Mouse (Mus musculus) thymus, postnatal 14 days (tissue): Measurements from ENCODE around the gene Scn1b.
A peak's percentile ranks its signal among the peaks of the same experiment; 100 is the strongest.

Experiments
- DNase-seq: peaks from one replicate; pipeline ENCODE4 v3.0.0; 2021

The Scn1b gene

DNA sequence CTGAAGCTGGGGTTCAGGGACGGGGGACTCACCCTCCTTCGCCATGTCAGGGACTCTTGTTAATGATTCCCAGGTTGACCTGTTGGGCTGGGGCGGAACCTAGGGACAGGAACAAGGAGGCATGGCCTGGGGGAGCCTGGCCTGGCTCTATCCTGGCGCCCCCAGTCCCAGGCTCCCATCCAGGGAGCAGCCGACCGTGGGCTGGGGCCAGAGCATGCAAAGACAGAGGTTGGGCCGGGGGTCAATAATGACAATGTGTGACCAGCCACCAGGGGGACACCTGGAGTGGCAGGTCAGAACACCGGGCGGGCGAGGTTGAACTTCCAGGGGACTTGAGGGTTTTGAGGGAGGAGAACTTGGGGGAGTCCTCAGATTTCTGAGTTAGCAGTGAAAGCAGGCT lies 12.2 kb downstream of the Scn1b start:
- no peak for DNase-seq

DNA sequence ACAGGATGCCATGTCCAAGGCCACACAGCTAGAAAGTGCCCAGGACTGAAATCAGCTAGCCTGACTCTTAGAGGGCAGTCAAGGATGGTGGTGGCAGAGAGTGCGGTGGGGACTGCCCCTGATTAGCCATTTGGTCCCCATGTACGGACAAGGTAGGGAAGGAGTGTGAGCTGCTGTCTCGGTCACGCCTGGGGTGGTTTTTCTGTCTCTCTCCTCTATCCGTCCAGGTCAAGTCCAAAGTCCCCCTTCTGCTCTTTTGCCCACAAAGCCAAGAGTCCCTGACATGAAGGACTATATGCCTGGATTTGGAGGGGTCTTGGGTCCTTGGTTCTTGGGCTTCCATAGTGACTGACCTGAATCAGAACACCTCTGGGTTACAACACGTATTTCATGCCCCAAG lies 13.0 kb downstream of the Scn1b start:
- DNase-seq: no peak

GRCm38 (mm10) chr7:31112036-31112435 lies 14.8 kb downstream of the Scn1b start:
- DNase-seq: no peak

DNA sequence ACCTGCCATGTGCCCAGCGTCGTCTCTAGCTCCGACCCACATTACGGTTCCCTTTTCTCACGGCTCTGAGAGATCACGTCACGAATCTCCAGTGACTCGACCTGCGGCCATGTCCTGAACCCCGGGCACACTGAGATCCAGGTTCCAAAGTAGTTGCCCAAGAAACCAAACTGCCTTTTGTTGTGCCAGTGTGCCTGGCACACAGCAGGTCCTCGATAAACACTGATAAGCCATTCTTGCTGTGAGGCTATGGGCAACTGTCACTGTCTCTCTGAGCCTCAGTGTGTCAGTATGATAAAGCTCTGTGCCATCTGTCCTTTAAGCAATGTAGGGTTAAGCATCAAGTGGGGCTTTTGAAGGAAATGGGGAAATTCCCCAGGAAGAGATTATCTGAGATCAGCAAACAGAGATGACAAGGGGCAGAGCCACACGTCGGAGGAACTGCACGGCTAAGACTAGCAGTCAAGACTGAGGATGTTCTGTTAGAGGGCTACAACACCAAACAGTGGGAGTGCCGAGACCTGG lies 15.9 kb downstream of the Scn1b start:
- DNase-seq: no peak

- DNase-seq: no peak
Measured at GRCm38 (mm10) chr7:31109796-31110195, 17.0 kb downstream of the Scn1b start.

DNA sequence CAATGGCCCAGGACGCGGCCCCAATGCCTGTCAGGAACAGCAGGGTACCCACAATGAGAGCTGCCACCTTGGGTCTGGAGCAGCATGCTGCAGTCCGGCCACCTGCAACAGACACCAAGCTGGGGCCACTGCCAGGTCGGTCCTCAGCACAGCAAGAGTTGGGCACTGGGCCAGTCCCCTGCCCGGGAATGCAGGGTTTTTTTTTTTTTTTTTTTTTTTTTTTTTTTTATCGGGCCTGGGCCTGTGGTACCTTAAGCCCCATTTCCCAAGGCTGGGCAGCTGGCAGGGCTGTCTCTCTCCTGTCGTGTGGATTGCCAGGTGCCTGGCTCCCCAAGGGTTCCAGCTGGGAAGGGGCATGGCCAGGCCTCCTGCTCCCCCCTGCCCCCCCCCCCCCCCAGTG lies 17.7 kb downstream of the Scn1b start:
- no peak for DNase-seq

- no peak for DNase-seq
Measured at GRCm38 (mm10) chr7:31107781-31108180, 19.0 kb downstream of the Scn1b start.

DNA sequence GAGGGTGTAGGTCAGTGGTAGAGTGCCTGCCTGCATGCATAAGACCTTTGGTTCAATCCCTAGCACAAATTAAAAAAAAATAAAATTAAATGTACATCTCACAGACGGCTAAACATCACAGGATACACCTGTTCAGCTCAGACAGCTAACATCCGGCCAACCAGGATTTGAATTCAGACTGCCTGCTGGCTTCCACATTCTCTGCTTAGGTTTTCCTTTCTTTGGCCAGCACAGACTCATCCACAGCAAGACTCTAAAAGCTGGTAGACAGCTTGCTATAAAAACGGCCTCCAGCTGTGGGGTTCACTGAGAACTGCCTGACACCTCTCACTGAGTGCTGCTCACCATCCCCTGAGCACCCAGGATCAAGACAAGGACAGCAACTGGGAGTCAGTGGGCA lies 20.6 kb downstream of the Scn1b start:
- DNase-seq: peak; percentile 31

- DNase-seq: peak; percentile 49
Measured at GRCm38 (mm10) chr7:31105061-31105768, 21.6 kb downstream of the Scn1b start.

GRCm38 (mm10) chr7:31100786-31101185 lies 26.0 kb downstream of the Scn1b start:
- no peak for DNase-seq

DNA sequence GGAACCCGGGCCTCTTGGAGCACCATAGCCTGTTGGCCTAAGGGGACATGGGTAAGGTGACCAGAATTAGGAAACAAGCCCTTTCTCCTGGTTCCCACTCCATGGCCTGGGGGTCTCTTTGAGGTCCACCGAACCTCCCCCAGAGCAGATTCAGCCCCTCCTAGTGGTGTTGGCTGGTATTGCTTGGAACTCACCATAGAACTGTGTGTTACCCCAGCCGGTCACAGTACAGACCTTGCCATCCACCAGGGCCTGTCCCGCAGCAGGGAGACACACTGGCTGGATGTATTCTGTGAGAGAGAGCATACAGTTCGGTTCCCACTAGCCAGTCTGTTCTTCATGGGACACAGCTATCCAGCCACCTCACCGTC lies 27.2 kb downstream of the Scn1b start:
- peak; percentile 27 for DNase-seq

DNA sequence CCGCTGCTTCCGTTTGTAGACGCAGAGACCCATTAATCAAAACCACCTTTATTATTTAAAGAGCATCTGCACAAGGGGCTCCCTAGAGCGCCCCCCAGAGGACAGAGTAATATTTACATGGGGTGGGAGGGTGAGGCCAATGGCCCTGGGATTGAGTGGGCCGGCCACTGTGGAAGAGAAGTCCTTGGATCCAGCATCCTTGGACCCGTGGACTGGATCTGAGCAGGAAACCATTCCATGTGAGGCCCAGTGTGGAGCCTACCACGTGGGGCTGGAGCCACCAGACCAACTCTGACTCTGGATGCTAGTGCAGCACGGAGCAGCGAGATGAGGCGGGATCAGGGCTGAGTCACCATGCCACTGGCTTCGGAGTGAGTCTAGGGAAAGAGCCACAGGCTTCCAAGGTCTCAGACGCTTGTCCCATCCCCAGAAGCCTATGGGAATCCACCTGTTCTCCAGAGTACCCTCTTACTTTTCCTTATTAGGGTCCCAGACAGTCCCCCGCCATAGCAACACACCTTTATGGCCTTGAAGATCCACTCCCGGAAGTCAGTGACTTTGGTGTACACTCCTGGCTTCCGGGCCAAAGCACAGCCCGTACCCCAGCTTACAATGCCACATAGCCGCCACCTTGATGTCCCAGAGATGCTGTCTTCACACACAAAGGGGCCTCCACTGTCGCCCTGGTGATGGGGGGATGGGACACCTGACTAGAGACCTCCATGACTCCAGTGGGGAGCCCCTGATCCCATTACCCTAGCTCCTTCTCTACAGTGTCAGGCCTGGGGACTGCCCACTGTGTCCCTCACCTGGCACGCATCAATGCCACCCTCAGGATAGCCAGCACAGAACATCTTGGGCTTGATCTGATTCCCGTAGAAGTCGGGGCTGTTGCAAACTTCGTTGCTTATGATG lies 27.8 kb downstream of the Scn1b start:
- peak; percentile 29 for DNase-seq

DNA sequence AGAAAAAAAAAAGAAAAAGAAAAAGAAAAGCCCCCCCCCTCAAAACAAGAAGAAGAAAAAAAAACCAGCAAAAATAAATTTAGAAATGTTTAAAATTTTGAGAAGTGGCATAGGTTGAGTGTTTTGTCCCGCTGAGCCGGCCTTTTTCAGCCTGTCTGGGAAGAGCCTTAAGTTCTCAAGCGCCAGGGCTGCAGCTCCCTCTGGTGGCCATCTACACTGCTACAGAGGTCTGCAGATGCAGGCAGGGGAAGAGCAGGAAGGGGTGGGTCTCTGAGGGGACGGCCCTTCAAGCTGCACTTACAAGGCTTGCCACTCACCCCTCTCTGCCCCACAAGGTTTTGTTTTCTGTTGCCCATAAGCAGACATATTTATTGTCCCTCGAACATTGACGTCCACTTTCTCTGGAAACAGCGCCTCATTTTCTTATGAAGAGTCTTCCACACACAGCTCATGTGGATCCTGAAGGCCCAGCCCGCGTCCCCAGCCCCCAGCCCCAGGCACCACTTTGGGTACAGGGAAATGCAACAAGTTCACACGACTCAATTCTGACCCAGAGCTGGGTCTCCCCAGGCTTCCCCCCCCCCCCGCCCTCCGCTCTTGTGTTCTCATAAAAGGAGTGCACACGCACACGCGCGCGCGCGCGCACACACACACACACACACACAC lies 29.1 kb downstream of the Scn1b start:
- peak; percentile 93 for DNase-seq

DNA sequence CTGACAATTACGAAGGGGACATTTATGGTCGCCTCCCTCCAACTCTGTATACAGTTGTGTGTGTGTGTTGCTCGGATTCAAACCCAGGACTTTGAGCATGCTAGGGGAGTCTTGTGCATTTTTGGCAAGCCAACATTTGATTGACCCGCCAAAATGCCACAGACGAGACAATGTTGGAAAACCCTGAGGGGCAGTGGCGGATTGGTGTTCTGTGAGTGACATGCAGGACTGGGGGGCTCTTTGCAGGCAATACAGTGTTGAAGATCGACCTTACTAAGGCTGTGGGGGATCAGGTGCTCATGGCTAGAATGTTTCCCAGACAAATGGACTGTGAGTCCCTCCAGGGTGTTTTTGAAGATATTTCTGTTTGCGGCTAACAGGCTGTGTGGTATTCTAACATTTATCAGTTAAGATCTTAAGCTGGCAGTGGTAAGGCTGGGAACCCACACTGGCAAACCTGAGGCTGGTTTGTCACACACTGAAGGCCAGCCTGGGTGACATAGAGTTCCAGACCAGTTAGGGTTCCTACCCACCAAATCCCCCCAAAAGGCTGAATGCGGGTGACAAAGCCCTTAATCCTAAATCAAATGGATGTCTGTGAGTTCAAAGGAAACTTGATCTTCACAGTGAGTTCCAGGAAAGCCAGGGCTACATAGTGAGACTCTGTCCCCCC lies 29.8 kb downstream of the Scn1b start:
- no peak for DNase-seq

GRCm38 (mm10) chr7:31094774-31095501 lies 31.9 kb downstream of the Scn1b start:
- peak; percentile 67 for DNase-seq

DNA sequence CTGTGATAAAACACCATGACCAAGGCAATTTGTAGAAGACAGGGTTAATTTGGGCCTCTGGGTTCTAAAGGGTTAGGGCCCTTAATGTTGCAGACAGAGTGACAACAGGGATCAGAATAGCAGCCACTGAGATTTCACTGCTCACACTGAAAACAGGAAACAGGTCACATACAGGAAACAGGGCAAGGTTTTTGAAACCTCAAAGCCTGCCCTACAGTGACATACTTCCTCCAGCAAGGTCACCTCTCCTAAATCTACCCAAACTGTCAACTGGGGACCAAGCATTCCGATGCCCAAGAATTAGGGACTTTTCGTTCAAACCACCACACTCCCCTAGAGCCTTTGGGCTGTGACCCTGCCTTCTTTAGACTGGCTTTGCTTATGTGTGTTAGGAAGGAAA lies 37.1 kb downstream of the Scn1b start:
- peak; percentile 30 for DNase-seq

- DNase-seq: no peak
Measured at GRCm38 (mm10) chr7:31088206-31088605, 38.6 kb downstream of the Scn1b start.

- no peak for DNase-seq
Measured at GRCm38 (mm10) chr7:31087262-31087661, 39.5 kb downstream of the Scn1b start.

DNA sequence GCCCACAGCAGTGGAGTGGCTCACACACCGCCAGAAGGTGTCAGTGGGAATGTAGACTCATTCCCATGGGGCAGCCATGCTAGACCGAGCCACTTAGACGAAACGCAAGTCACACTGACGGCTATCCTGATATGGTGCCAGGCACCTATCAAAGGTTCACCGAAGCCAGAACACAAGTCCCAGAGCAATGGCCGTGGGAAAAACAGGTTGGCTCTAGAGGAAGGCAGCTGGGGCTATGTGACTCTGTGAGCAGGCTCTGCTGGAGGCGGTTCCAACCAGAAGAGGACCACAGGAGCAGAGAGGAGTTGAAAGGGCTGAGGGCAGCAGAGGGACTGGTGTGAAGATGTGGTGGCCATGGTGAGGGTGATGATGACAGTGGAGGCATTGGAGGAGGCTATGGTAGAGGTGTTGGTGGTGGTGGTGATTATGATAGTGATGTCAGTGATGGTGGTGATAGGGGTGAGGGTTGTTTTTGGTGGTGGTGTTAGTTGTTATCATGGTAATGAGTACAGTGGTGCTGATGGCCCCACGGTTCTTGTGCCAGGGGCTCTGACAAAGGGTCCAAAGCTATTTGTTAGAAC lies 40.5 kb downstream of the Scn1b start:
- DNase-seq: no peak

- no peak for DNase-seq
Measured at GRCm38 (mm10) chr7:31085171-31085570, 41.6 kb downstream of the Scn1b start.

DNA sequence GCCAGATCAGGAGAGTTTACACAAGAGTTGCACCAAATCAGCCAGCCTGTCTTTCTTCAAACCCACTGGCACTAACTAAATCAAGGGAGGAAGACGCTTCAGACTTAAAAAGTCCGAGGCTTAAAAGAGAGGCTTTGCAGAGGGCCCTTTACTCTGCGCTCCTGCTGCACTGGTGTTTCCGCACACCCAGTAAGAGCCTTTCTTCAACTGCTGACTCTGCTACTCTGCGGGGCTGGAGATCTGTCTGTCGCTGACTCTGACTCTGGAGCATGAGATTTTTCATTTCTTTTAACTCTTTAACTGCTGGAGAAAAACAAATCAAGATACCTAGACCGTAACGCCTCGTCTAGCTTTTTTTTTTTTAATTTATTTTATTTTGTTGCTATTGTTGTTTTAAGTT lies 42.7 kb downstream of the Scn1b start:
- DNase-seq: peak; percentile 21
